Mouse (Mus musculus) left cerebral cortex, adult 8-10 months (tissue): ENCODE measurements around the gene Desi1. TPM values are rescaled to one million over a fixed set of nuclear protein-coding genes. Genes with fewer than 3 reads are reported as not detected.

Source experiments
- total RNA-seq, 4 experiments: library from RNA; stranded (reverse); gene quantifications; 2 replicates each; pipeline ENCODE4 v1.2.4; 2022

Gene Desi1
- total RNA-seq, 4 experiments from 2014 or later = 81.8 to 126 (median 105) TPM

Other genes starting within 250 kb of the Desi1 start
- gene Tef, start 231.4 kb downstream of the Desi1 start, total RNA-seq = 100 to 1,000 TPM; 255 to 311 (median 291) TPM
- 10 to 100 TPM; 26.6 to 40.2 (median 33.5) TPM for gene Tob2, start 175.1 kb downstream of the Desi1 start, total RNA-seq
- 10 to 100 TPM; 38.1 to 43.5 (median 38.2) TPM for gene Phf5a, start 162.0 kb downstream of the Desi1 start, total RNA-seq
- gene Aco2, start 161.6 kb downstream of the Desi1 start, total RNA-seq = 100 to 1,000 TPM; 453 to 537 (median 485) TPM
- gene Polr3h, start 107.6 kb downstream of the Desi1 start, total RNA-seq = 10 to 100 TPM; 52.4 to 56.6 (median 55.3) TPM
- 10 to 100 TPM; 73.0 to 81.8 (median 75.8) TPM for gene Csdc2, start 97.1 kb downstream of the Desi1 start, total RNA-seq
- gene Pmm1, start 72.9 kb downstream of the Desi1 start, total RNA-seq = 100 to 1,000 TPM; 180 to 198 (median 188) TPM
- not detected for gene 1700029P11Rik, start 53.3 kb downstream of the Desi1 start, total RNA-seq
- 10 to 100 TPM; 21.9 to 28.5 (median 26.0) TPM for gene Xrcc6, start 46.0 kb downstream of the Desi1 start, total RNA-seq
- gene Snu13, start 13.7 kb upstream of the Desi1 start, total RNA-seq = 100 to 1,000 TPM; 103 to 133 (median 117) TPM
- gene 4930407I10Rik, start 25.3 kb upstream of the Desi1 start, total RNA-seq = not detected
- 1 to 10 TPM; 3.9 to 5.5 (median 4.0) TPM for gene Mei1, start 36.1 kb upstream of the Desi1 start, total RNA-seq
- gene Ccdc134, start 94.1 kb upstream of the Desi1 start, total RNA-seq = 10 to 100 TPM in 1 of 4 experiments, 1 to 10 TPM in 3; 8.1 to 11.8 (median 9.0) TPM
- 100 to 1,000 TPM; 204 to 229 (median 207) TPM for gene Srebf2, start 113.3 kb upstream of the Desi1 start, total RNA-seq
- 1 to 10 TPM; 3.1 to 5.3 (median 5.0) TPM for gene Shisa8, start 179.0 kb upstream of the Desi1 start, total RNA-seq
- gene Tnfrsf13c, start 190.5 kb upstream of the Desi1 start, total RNA-seq = under 1 TPM; 0.37 to 0.98 (median 0.64) TPM
- gene Cenpm, start 210.9 kb upstream of the Desi1 start, total RNA-seq = 1 to 10 TPM; 2.7 to 4.3 (median 4.1) TPM
- gene 1500009C09Rik, start 218.5 kb upstream of the Desi1 start, total RNA-seq = 100 to 1,000 TPM; 104 to 114 (median 110) TPM
- gene Sept3, start 241.0 kb upstream of the Desi1 start, total RNA-seq = 100 to 1,000 TPM; 491 to 572 (median 530) TPM